Mouse (Mus musculus): ENCODE data around the gene Zic3.

DNA sequence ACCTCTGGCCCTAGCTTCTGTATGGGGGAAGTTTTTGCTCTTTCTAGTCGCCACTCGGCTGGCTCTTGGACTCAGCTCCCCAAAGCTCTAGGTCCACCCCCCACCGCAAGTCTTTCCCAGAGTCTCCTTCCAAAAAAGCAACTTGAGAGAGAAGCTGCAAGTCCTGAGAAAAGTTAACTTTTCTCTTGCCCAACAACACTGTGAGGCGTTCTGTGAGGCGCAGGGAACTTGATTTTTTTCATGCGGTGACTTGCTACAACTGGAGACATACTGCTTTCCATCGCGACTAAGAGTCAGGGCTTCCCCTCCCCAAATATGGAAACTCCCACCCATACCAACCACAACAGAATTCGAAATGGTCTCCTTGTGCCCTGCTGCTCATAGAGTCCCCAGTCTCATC, 5.1 kb downstream of the Zic3 start:
- no peak for TF ChIP-seq GATA1 (IDR thresholded peaks at IDR 0.05; ENCODE audit: low read length)
- no peak for TF ChIP-seq TAL1 (IDR thresholded peaks at IDR 0.05; ENCODE audit: low read length)
